Mouse (Mus musculus) midbrain, postnatal 0 days (tissue): ENCODE data around the gene Sos2. TPM values are rescaled to one million over a fixed set of nuclear protein-coding genes. Genes with fewer than 3 reads are reported as not detected.

Source experiments
- ATAC-seq: fragments of 200-750 bp; cut with Nextera tagmentation; 2 replicates; pipeline ENCODE4 v1.8.0; 2017; ENCODE audit warnings: moderate number of reproducible peaks, mild to moderate bottlenecking, moderate TSS enrichment, moderate library complexity; ENCODE audit not compliant: low FRiP score
- DNase-seq: peaks from one replicate; pipeline ENCODE4 v3.0.0-alpha.2; 2015; ENCODE audit warnings: low spot score
- H3K27ac ChIP-seq: fragments of 300-500 bp; sonication (generic); 2 replicates; pipeline ENCODE4 v1.5.1; 2014; ENCODE audit warnings: low read depth, mild to moderate bottlenecking, low read length, mixed read lengths
- H3K27me3 ChIP-seq: fragments of 300-500 bp; sonication (generic); 2 replicates; pipeline ENCODE4 v1.6.1; 2014; ENCODE audit warnings: low read length, control low read depth, mixed read lengths; ENCODE audit not compliant: insufficient read depth
- H3K36me3 ChIP-seq: fragments of 300-500 bp; sonication (generic); 2 replicates; pipeline ENCODE4 v1.6.1; 2014; ENCODE audit warnings: low read length, control low read depth, mixed read lengths; ENCODE audit not compliant: insufficient read depth
- H3K4me1 ChIP-seq: fragments of 300-500 bp; sonication (generic); 2 replicates; pipeline ENCODE4 v1.6.1; 2014; ENCODE audit warnings: mild to moderate bottlenecking, control low read depth, antibody characterized with exemption, low read length, mixed read lengths; ENCODE audit not compliant: insufficient read depth
- H3K4me2 ChIP-seq: fragments of 300-500 bp; sonication (generic); 2 replicates; pipeline ENCODE4 v1.6.1; 2014; ENCODE audit warnings: low read depth, mild to moderate bottlenecking, low read length, mixed read lengths; ENCODE audit not compliant: poor library complexity, severe bottlenecking
- H3K4me3 ChIP-seq: fragments of 300-500 bp; sonication (generic); 2 replicates; pipeline ENCODE4 v1.5.1; 2014; ENCODE audit warnings: low read depth, mild to moderate bottlenecking, low read length, moderate library complexity
- H3K9ac ChIP-seq: fragments of 300-500 bp; sonication (generic); replicated peaks from 2 replicates; pipeline ENCODE4 v1.6.1; 2014; ENCODE audit warnings: mild to moderate bottlenecking, low read length, moderate library complexity, mixed read lengths; ENCODE audit not compliant: poor library complexity, severe bottlenecking
- H3K9me3 ChIP-seq: fragments of 300-500 bp; sonication (generic); 2 replicates; pipeline ENCODE4 v1.6.1; 2016; ENCODE audit warnings: low read length, control low read depth
- CTCF ChIP-seq: IDR thresholded peaks from 2 replicates; pipeline ENCODE4 v1.5.1; 2016; ENCODE audit warnings: antibody characterized with exemption, mild to moderate bottlenecking
- WGBS: fragments of 180-500 bp; shearing (Covaris S2); extraction: QIAGEN DNeasy Blood & Tissue Kit; methylation state at CpG from one replicate; pipeline ENCODE4 v1.1.7; 2014; 5-methylcytosine and 5-hydroxymethylcytosine counted together
- microRNA-seq: library from miRNA; unstranded; fragments of <30 nt; microRNA quantifications from one replicate; pipeline ENCODE4, GENCODE M21; 2016; ENCODE audit warnings: borderline number of aligned reads
- polyA plus RNA-seq: library from polyadenylated mRNA; unstranded; fragments of >200 nt; fragmentation: Nextera tagmentation; extraction: Ambion mirVana; gene quantifications from 2 replicates; pipeline ENCODE4 v1.2.1, GENCODE M21; 2015
- total RNA-seq: library from RNA; depleted of rRNA; stranded (reverse); fragments of >200 nt; gene quantifications from 2 replicates; pipeline ENCODE4 v1.2.3, GENCODE M21; 2014; rRNA removed

The Sos2 gene
- total and polyA plus RNA-seq, 2 experiments from 2014 or later: 7.7 to 32.3 TPM

DNA sequence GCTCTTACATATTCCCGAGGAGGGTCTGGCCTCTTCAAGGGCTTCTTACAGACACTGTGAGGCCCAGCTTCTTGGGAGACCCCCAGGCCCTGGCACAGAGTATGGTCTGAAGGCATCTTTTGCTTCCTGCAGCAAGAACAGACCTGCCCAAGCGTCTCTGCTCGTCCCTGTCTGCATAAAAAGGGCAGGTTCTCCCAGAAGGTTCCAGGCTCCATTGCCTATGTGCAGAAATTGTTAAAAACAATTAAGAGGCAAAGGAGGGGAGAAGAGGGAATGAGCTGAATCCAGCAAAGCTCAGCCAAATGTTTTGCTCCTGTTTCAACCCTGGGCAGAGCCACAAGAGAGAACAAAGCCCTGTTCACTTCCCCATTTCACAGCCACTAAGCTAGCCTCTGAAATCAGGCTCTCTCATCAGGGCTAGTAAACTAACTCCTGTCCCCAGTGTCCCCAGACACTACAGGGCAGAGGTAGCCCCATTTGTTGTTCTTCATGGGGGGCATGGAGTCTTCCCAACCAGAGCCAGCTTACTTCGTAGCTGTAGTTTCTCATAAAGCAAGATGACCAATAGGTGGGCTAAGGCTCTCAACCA is 143.2 kb downstream of the Sos2 start:
- no peak for DNase-seq
- Histone ChIP-seq H3K9ac (no peak overlapping the region), H3K4me3 (no peak overlapping the region), H3K27ac (peak overlapping the region; percentile 55), H3K4me1 (no peaks in the 10 kb centered on the region), H3K9me3 (no peaks in the 10 kb centered on the region), H3K36me3 (no peaks in the 10 kb centered on the region), H3K27me3 (no peaks in the 10 kb centered on the region), H3K4me2 (no peak overlapping the region)
- ATAC-seq: no peak
- 68% methylated on average over 4 of the region's 4 CpGs for WGBS
- no peak for TF ChIP-seq CTCF

DNA sequence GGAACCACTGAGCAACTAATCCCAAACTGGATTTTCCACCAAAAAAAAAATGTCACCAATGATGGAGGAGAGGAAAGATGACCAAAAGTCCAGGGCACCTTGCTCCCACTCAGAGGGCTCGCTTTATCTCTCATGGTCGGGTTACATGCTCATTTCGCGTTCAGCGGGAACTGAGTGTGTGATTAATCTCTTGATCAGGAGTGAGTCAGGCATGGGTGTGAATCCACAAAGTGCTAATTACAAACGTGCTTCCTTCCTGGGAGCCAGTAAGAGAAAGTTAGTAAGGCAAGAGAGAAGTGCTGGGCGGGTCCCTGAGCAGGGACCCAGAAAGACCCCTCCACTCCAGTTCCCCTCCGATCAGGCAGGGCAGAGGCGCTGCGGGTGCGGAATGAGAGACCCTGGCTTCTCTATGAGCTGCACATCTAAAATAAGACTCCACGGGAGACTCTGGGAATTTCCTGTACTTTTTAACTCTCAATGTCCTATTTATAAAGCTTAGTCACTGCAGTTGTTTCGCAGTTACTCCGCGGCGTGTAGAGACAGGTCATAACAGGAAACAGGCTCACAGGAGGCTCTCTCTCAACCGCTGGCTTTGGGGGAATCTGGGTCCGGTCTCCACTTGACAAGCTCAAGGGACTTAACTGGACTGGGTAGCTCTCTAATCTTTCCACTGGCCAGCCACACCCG is 143.8 kb downstream of the Sos2 start:
- H3K9me3 ChIP-seq: no peaks in the 10 kb centered on the region
- peak overlapping the region; percentile 20; the same call in 1 of the 2 replicates for H3K4me2 ChIP-seq
- TF ChIP-seq CTCF: no peak
- 61% methylated on average over 19 of the region's 19 CpGs for WGBS
- H3K4me3 ChIP-seq: no peak overlapping the region
- no peaks in the 10 kb centered on the region for H3K4me1 ChIP-seq
- DNase-seq (no peak), ATAC-seq (no peak)
- H3K27ac ChIP-seq: peak overlapping the region; percentile 55
- no peak overlapping the region for H3K9ac ChIP-seq
- H3K36me3 ChIP-seq: no peaks in the 10 kb centered on the region
- no peaks in the 10 kb centered on the region for H3K27me3 ChIP-seq

GRCm38 (mm10) chr12:69537243-69537674 is 144.4 kb downstream of the Sos2 start:
- no peak for TF ChIP-seq CTCF
- Histone ChIP-seq H3K4me1 (no peaks in the 10 kb centered on the region), H3K4me2 (peak overlapping the region; percentile 20; the same call in 1 of the 2 replicates), H3K27me3 (no peaks in the 10 kb centered on the region), H3K36me3 (no peaks in the 10 kb centered on the region), H3K9me3 (no peaks in the 10 kb centered on the region), H3K9ac (no peak overlapping the region), H3K27ac (peak overlapping the region; percentile 33; the same call in 1 of the 2 replicates), H3K4me3 (no peak overlapping the region)
- WGBS: 28% methylated on average over 10 of the region's 10 CpGs
- DNase-seq (peak; percentile 49), ATAC-seq (no peak)

GRCm38 (mm10) chr12:69536616-69537242 is 144.9 kb downstream of the Sos2 start:
- Histone ChIP-seq H3K27ac (no peak overlapping the region), H3K4me1 (no peaks in the 10 kb centered on the region), H3K9ac (no peak overlapping the region), H3K36me3 (no peaks in the 10 kb centered on the region), H3K27me3 (no peaks in the 10 kb centered on the region), H3K4me3 (no peak overlapping the region), H3K4me2 (0 out of 2 replicates have a peak overlapping the region, but pooled peaks have one; percentile 20), H3K9me3 (no peaks in the 10 kb centered on the region)
- DNase-seq (no peak), ATAC-seq (no peak)
- no peak for TF ChIP-seq CTCF
- 55% methylated on average over 10 of the region's 10 CpGs for WGBS

Small RNA genes within 50 kb of the gene (microRNA-seq; reads per million reads assigned to microRNA genes)
- gene Gm23018: not detected

Other genes starting within 250 kb of the Sos2 start
- gene Vcpkmt, start 98.8 kb downstream of the Sos2 start, total RNA-seq: 7.5 and 9.4 TPM in 2 replicates
- gene Vcpkmt, start 98.8 kb downstream of the Sos2 start, polyA plus RNA-seq: 32.2 and 32.5 TPM in 2 replicates
- 11.0 and 14.8 TPM in 2 replicates for gene L2hgdh, start 43.0 kb upstream of the Sos2 start, total RNA-seq
- gene L2hgdh, start 43.0 kb upstream of the Sos2 start, polyA plus RNA-seq: 9.7 and 9.8 TPM in 2 replicates
- gene Atp5s, start 43.1 kb upstream of the Sos2 start, total RNA-seq: 19.8 and 41.7 TPM in 2 replicates
- 39.1 and 44.4 TPM in 2 replicates for gene Atp5s, start 43.1 kb upstream of the Sos2 start, polyA plus RNA-seq
- gene Cdkl1, start 109.4 kb upstream of the Sos2 start, total RNA-seq: 40.3 and 46.0 TPM in 2 replicates
- gene Cdkl1, start 109.4 kb upstream of the Sos2 start, polyA plus RNA-seq: 21.7 and 21.8 TPM in 2 replicates
- gene Atl1, start 210.8 kb upstream of the Sos2 start, total RNA-seq: 121 and 230 TPM in 2 replicates
- 170 and 179 TPM in 2 replicates for gene Atl1, start 210.8 kb upstream of the Sos2 start, polyA plus RNA-seq
- gene Map4k5, start 211.3 kb upstream of the Sos2 start, total RNA-seq: 33.9 and 38.4 TPM in 2 replicates
- gene Map4k5, start 211.3 kb upstream of the Sos2 start, polyA plus RNA-seq: 13.7 and 16.9 TPM in 2 replicates